Mouse (Mus musculus): ENCODE measurements around the gene Hist1h3e.
"Not testable (repeated sequence)": the region's sequence is repeated elsewhere in the genome, so short reads cannot be mapped to it uniquely, and the experiment has no call there.

Hist1h3e gene

DNA sequence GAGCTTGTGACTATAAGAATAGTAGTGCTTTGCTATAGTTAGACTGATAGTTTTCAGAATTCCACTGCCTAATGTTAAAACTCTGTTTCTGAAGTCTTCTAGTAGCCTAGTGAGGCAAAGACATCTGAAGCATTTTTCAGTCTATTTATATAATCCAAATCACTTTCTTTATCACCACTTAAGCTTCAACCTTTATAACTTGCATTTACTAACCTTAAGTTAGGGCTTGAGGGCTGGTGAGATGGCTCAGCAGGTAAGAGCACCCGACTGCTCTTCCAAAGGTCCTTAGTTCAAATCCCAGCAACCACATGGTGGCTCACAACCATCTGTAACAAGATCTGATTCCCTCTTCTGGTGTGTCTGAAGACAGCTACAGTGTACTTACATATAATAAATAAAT, 22.3 kb downstream of the Hist1h3e start:
- not testable (repeated sequence) for DNase-seq (ENCODE audit: extremely low read depth, low read depth, low spot score)

- DNase-seq (ENCODE audit: extremely low read depth, low read depth, low spot score), result no peak
These were observed 23.9 kb downstream of the Hist1h3e start for GRCm38 (mm10) chr13:23538249-23538648.

GRCm38 (mm10) chr13:23537006-23537710, 25.0 kb downstream of the Hist1h3e start:
- DNase-seq (ENCODE audit: extremely low read depth, low read depth, low spot score), result no peak

GRCm38 (mm10) chr13:23536076-23536822, 25.9 kb downstream of the Hist1h3e start:
- no peak for DNase-seq (ENCODE audit: extremely low read depth, low read depth, low spot score)

- DNase-seq (ENCODE audit: extremely low read depth, low read depth, low spot score), result peak; percentile 83
These were observed 26.8 kb downstream of the Hist1h3e start, which contains the start of gene Hist1h3g for GRCm38 (mm10) chr13:23535137-23536075. Gene Hist1h3g, plus strand, starts transcription at chr13:23535422.

GRCm38 (mm10) chr13:23534368-23535131, 27.6 kb downstream of the Hist1h3e start:
- DNase-seq (ENCODE audit: extremely low read depth, low read depth, low spot score), result no peak

DNA sequence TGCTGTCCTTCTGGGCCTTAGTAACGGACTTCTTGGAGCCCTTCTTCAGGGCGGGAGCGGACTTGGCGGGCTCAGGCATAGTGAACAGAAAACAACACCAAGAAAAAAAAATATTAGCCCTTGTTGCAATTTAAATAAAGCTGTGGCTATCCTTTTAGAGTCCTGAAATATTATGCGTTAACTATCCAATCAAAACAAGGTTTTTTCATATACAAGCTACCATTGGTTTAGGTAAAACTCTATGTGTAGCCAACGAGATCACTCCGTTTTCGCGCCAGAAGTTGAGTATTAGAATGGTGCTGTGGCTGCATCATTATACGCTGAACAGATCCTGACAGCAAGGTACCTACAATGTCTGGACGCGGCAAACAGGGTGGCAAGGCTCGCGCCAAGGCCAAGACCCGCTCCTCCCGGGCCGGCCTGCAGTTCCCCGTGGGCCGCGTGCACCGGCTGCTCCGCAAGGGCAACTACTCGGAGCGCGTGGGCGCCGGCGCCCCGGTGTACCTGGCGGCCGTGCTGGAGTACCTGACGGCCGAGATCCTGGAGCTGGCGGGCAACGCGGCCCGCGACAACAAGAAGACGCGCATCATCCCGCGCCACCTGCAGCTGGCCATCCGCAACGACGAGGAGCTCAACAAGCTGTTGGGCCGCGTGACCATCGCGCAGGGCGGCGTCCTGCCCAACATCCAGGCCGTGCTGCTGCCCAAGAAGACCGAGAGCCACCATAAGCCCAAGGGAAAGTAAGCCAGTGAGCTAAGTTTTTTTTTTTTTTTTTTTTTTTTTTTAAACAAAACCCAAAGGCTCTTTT, 28.4 kb downstream of the Hist1h3e start, which contains the start of gene Hist1h2af:
Gene Hist1h2af (plus strand): TSS at position 347 of the 808 bp plus-strand sequence.
- not testable (repeated sequence) for DNase-seq (ENCODE audit: extremely low read depth, low read depth, low spot score)

GRCm38 (mm10) chr13:23532262-23533075, 29.7 kb downstream of the Hist1h3e start:
- no peak for DNase-seq (ENCODE audit: extremely low read depth, low read depth, low spot score)

DNA sequence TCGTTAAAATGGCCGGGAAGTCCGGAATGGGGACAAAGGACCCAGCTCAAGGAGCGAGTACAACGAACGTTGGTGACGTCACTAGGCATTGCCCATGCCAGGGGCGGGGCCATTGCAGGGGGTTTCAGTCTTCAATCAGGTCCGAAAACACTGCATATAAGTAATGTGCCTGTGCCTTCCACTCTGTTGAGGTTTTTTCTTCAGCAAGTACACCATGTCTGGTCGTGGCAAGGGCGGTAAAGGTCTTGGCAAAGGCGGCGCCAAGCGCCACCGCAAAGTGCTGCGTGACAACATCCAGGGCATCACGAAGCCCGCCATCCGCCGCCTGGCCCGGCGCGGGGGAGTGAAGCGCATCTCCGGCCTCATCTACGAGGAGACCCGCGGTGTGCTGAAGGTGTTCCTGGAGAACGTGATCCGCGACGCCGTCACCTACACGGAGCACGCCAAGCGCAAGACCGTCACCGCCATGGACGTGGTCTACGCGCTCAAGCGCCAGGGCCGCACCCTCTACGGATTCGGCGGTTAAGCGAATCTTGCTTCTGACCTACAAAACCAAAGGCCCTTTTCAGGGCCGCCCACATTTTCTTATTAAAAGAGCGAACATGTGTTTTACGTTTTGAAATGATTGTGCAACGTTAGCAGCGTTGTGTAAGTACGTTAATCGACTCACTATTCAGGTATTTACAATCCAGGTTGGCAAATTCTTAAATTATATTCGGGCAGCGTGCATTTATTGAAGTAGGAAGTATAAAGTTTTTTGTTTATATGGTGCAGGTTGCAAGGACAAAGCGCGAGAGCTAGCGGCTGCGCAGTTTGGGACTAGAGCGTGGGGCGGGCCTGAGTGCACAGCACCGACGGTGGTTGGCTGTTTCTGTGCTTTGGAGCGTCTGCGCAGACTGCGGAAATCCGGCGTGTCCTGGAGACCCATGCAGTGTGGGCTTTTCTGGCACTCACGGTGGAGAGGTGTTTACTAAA, 31.0 kb downstream of the Hist1h3e start, which contains the start of gene Hist1h4h:
Gene Hist1h4h (plus strand): TSS at position 150 of the 975 bp plus-strand sequence.
- no peak for DNase-seq (ENCODE audit: extremely low read depth, low read depth, low spot score)

- DNase-seq (ENCODE audit: extremely low read depth, low read depth, low spot score), result no peak
These were observed 31.8 kb downstream of the Hist1h3e start for GRCm38 (mm10) chr13:23530181-23530900.

GRCm38 (mm10) chr13:23529480-23530165, 32.5 kb downstream of the Hist1h3e start:
- no peak for DNase-seq (ENCODE audit: extremely low read depth, low read depth, low spot score)

GRCm38 (mm10) chr13:23529005-23529404, 33.2 kb downstream of the Hist1h3e start:
- DNase-seq (ENCODE audit: extremely low read depth, low read depth, low spot score), result no peak

DNA sequence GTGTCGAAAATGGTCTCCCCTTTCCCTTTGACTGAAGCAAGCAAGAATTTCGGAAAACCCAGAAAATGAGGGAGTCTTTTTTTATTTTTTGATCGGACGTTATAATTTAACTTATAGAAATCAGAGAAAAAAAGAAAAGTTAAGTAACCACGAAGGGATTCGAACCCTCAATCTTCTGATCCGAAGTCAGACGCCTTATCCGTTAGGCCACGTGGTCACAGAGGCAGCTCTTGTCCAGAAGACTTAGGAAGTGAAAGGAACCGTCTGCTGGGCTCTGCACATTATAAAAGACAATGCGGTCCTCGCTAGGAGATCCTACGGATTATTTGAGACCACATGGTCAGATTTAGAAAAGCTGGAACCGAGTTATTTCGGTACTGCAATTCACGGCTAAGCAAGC, 35.9 kb downstream of the Hist1h3e start:
- no peak for DNase-seq (ENCODE audit: extremely low read depth, low read depth, low spot score)

DNA sequence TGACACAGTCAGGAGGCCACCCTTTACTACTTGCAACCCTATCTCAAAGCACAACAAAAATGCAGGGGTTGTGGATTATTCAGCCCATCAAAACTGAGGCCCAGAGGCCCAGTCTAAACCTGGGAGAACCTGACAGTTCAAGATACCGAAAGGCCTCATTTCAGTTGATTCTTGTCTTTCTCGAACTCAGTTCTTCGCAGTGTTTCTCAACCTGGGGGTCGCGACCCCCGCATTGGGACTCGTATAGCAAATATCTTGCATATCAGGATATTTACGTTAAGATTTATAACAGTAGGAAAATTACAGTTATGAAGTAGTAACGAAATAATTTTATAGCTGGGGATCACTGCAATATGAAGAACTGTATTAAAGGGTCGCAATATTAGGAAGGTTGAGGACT, 36.3 kb downstream of the Hist1h3e start:
- DNase-seq (ENCODE audit: extremely low read depth, low read depth, low spot score), result no peak

DNA sequence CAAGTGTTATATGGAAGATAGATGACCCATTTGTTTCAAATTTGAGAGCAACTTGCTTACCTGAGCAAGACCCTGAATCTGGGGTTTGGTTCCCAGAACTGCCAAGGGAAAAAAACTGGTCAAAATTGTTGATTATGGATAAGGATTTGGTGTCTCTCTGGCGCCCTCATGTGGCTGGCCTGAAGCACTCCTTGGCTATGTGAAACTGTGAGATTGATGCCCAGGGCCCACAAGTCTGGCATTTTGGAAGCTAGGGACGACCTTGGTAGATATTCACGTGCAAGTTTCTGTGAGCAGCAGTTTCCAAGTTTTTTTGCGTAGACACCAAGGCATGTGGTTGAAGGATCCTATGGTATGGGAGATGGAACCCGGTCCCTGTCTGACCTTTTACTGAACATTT, 37.5 kb downstream of the Hist1h3e start:
- no peak for DNase-seq (ENCODE audit: extremely low read depth, low read depth, low spot score)

DNA sequence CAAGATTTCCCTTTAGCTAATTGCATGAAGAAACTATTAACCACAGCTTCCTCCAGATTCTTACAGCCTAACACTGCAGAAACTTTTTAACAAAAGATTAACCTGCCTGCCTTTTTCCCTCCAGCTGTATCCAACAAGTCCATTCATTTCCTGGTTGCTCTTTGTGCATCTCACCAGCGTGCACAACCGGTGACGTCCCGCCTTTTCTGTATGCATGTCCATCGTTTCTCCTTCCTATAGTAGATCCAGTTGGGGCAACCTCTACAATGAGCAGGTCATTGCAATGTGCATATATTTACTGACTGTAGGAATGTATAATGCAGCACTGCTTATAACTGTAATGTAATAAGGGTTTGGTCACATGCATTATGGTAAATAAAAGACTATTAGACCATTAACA, 38.2 kb downstream of the Hist1h3e start:
- no peak for DNase-seq (ENCODE audit: extremely low read depth, low read depth, low spot score)

Measured in fat pad, adult 2 months (tissue).